ENCODE assay signal across 9 mouse cellular contexts in genomic region chr1:62820170-62820569, GRCm38 (mm10).
DNase-seq lines count a peak whose midpoint lies in the region; ATAC-seq and TF ChIP-seq lines count a peak whose summit lies in the region.
"Had no signal": no experiment of that assay in that cellular context is flagged by ENCODE, and none has a peak within 500 bp of the region (broad histone marks: within the 10 kb centered on the region; RNA-seq: fewer than 3 reads in every experiment).

No protein-coding gene starts in this region.

- TF ChIP-seq POLR2A in thymus, adult 2 months (IDR thresholded peaks at IDR 0.05; ENCODE audit: control insufficient read depth, extremely low read depth, insufficient read depth, low read length, poor library complexity) = no peak
- TF ChIP-seq POLR2A in brain, embryonic 14.5 days (IDR thresholded peaks at IDR 0.05; ENCODE audit: borderline replicate concordance, extremely low read depth, insufficient read depth, insufficient read length, poor library complexity, severe bottlenecking) = no peak

- no peak overlapping the region for H3K27ac ChIP-seq in thymus, adult 2 months (ENCODE audit: control insufficient read depth, insufficient read depth, low read length)
- H3K27ac ChIP-seq in stomach, postnatal 0 days (replicated peaks) = no peak overlapping the region
- H3K27ac ChIP-seq: hindbrain, embryonic 13.5 days had no signal

- no peak overlapping the region for H3K4me2 ChIP-seq in stomach, postnatal 0 days (replicated peaks; ENCODE audit: low read depth)
- H3K4me2 ChIP-seq: hindbrain, embryonic 13.5 days had no signal

- H3K36me3 ChIP-seq in thymus, adult 2 months (ENCODE audit: control insufficient read depth, insufficient read depth, low read length) = no peaks in the 10 kb centered on the region
- no peaks in the 10 kb centered on the region; the same call in 1 of the 2 replicates for H3K36me3 ChIP-seq in stomach, postnatal 0 days (ENCODE audit: control insufficient read depth, insufficient read depth, low read length)

- no peak overlapping the region for H3K9ac ChIP-seq in stomach, postnatal 0 days (ENCODE audit: low read length)
- H3K9ac ChIP-seq: hindbrain, embryonic 13.5 days had no signal

- no peak for TF ChIP-seq EP300 in stomach, postnatal 0 days (optimal IDR thresholded peaks at IDR 0.05)

- ATAC-seq in stomach, postnatal 0 days (ENCODE audit: low FRiP score, low TSS enrichment) = no peak
- ATAC-seq in activated CD4-positive, CD25-positive, alpha-beta regulatory T cell, adult 4 months = no peak

- no peak overlapping the region for H3K4me3 ChIP-seq in thymus, adult 2 months (ENCODE audit: control insufficient read depth, insufficient read depth, low read length)
- no peak overlapping the region for H3K4me3 ChIP-seq in stomach, postnatal 0 days (ENCODE audit: low read depth, low read length)
- H3K4me3 ChIP-seq: hindbrain, embryonic 13.5 days had no signal

- H3K27me3 ChIP-seq in thymus, adult 2 months (ENCODE audit: control insufficient read depth, insufficient read depth, low read length) = no peaks in the 10 kb centered on the region
- no peaks in the 10 kb centered on the region for H3K27me3 ChIP-seq in stomach, postnatal 0 days (ENCODE audit: control insufficient read depth, insufficient read depth, low read length)
- H3K27me3 ChIP-seq: hindbrain, embryonic 13.5 days had no signal

- 97% methylated on average over 3 of the region's 3 CpGs for WGBS in thymus, adult 2 months
- WGBS in stomach, postnatal 0 days = 77% methylated on average over 3 of the region's 3 CpGs

- peak; percentile 57 for DNase-seq in kidney, postnatal 10 days
- no peak for DNase-seq in kidney, adult 8-10 months
- peak; percentile 10 for DNase-seq in thymus, postnatal 14 days
- no peak for DNase-seq in thymus, adult 2 months
- peak; percentile 34 for DNase-seq in brain, embryonic 14.5 days (ENCODE audit: low read depth)
- DNase-seq in stomach, postnatal 0 days (ENCODE audit: low spot score) = no peak
- no peak for DNase-seq in right cerebral cortex, postnatal 25 days

- no peaks in the 10 kb centered on the region for H3K9me3 ChIP-seq in stomach, postnatal 0 days (ENCODE audit: control insufficient read depth, low read length)
- H3K9me3 ChIP-seq: hindbrain, embryonic 13.5 days had no signal

- H3K4me1 ChIP-seq in thymus, adult 2 months (replicated peaks; ENCODE audit: control insufficient read depth, insufficient read depth, low read length) = no peaks in the 10 kb centered on the region
- no peaks in the 10 kb centered on the region; the same call in 1 of the 2 replicates for H3K4me1 ChIP-seq in stomach, postnatal 0 days (replicated peaks; ENCODE audit: control insufficient read depth, insufficient read depth)

- TF ChIP-seq CTCF in thymus, adult 2 months (IDR thresholded peaks at IDR 0.05; ENCODE audit: borderline replicate concordance, control insufficient read depth, extremely low read depth, insufficient read depth, low read length, poor library complexity) = no peak
- peak; percentile 49; the same call in 1 of the 2 replicates for TF ChIP-seq CTCF in brain, embryonic 14.5 days (IDR thresholded peaks at IDR 0.05; ENCODE audit: borderline replicate concordance, extremely low read depth, insufficient read depth, insufficient read length)
- peak; percentile 68 for TF ChIP-seq CTCF in stomach, postnatal 0 days (IDR thresholded peaks at IDR 0.05; ENCODE audit: low read depth)

Comparison
In these comparisons a context has a peak if more than half of its experiments do, and no peak if none do; other contexts are left out.
1. DNase-seq: peak in kidney, postnatal 10 days (single experiment), thymus, postnatal 14 days (single experiment) and brain, embryonic 14.5 days (single experiment); none in kidney, adult 8-10 months (0 of 2), thymus, adult 2 months (single experiment), stomach, postnatal 0 days (single experiment) and right cerebral cortex, postnatal 25 days (single experiment).